ENCODE assay signal across 7 mouse cellular contexts in genomic region chr14:19705649-19706048, GRCm38 (mm10). TPM values are rescaled to one million over a fixed set of nuclear protein-coding genes. Genes with fewer than 3 reads are reported as not detected.
A peak's percentile ranks its signal among the peaks of the same experiment; 100 is the strongest.
DNase-seq lines count a peak whose midpoint lies in the region; ATAC-seq lines count a peak whose summit lies in the region.

No protein-coding gene starts in this region.

- H3K27me3 ChIP-seq in embryonic facial prominence, embryonic 11.5 days (ENCODE audit: control insufficient read depth, insufficient read depth, low read length) = no peaks in the 10 kb centered on the region
- H3K27me3 ChIP-seq in limb, embryonic 13.5 days = no peaks in the 10 kb centered on the region

- 8% methylated on average over 16 of the region's 16 CpGs for WGBS in embryonic facial prominence, embryonic 11.5 days
- 7% methylated on average over 16 of the region's 16 CpGs for WGBS in limb, embryonic 13.5 days

- no peak overlapping the region for H3K9ac ChIP-seq in embryonic facial prominence, embryonic 11.5 days (replicated peaks; ENCODE audit: low read length)
- no peak overlapping the region for H3K9ac ChIP-seq in limb, embryonic 13.5 days

- H3K36me3 ChIP-seq in embryonic facial prominence, embryonic 11.5 days (replicated peaks; ENCODE audit: control insufficient read depth, insufficient read depth, low read depth, low read length) = no peaks in the 10 kb centered on the region
- H3K36me3 ChIP-seq in limb, embryonic 13.5 days = no peaks in the 10 kb centered on the region

- no peaks in the 10 kb centered on the region for H3K4me1 ChIP-seq in embryonic facial prominence, embryonic 11.5 days (ENCODE audit: control insufficient read depth, insufficient read depth, low read length)
- peaks cover 25% of the 10 kb centered on the region for H3K4me1 ChIP-seq in limb, embryonic 13.5 days

- peak; percentile 74; the same call in 1 of the 2 replicates for ATAC-seq in embryonic facial prominence, embryonic 11.5 days (replicated peaks; ENCODE audit: insufficient number of reproducible peaks, low FRiP score, low TSS enrichment, low read depth)
- ATAC-seq in limb, embryonic 13.5 days (ENCODE audit: low FRiP score, low read depth) = 0 out of 2 replicates have a peak, but pooled peaks have one; percentile 60

- no peaks in the 10 kb centered on the region for H3K9me3 ChIP-seq in embryonic facial prominence, embryonic 11.5 days (replicated peaks; ENCODE audit: control insufficient read depth, low read length)
- no peaks in the 10 kb centered on the region for H3K9me3 ChIP-seq in limb, embryonic 13.5 days

- no peak overlapping the region for H3K27ac ChIP-seq in embryonic facial prominence, embryonic 11.5 days (replicated peaks; ENCODE audit: low read depth, low read length)
- no peak overlapping the region for H3K27ac ChIP-seq in limb, embryonic 13.5 days

- DNase-seq in adrenal gland, adult 18-20 months (ENCODE audit: low spot score in 2 of 2) = peak; percentile 70 to 73
- peak; percentile 82 for DNase-seq in embryonic facial prominence, embryonic 11.5 days (ENCODE audit: low spot score)
- DNase-seq in heart, adult 8-10 months (ENCODE audit: low spot score) = peak; percentile 69
- peak; percentile 42 to 76 for DNase-seq in kidney, adult 8-10 months
- peak; percentile 18 to 38 for DNase-seq in monocyte, adult 2 months (ENCODE audit: low read depth in 1 of 2, low spot score in 2 of 2)
- DNase-seq in spleen, postnatal 10 days (ENCODE audit: low spot score in 2 of 2) = peak; percentile 44 to 75

- no peak overlapping the region for H3K4me3 ChIP-seq in embryonic facial prominence, embryonic 11.5 days (ENCODE audit: low read depth, low read length)
- H3K4me3 ChIP-seq in limb, embryonic 13.5 days = no peak overlapping the region

- H3K4me2 ChIP-seq in embryonic facial prominence, embryonic 11.5 days (ENCODE audit: low read depth, low read length) = no peak overlapping the region
- peak overlapping the region; percentile 39 for H3K4me2 ChIP-seq in limb, embryonic 13.5 days (replicated peaks)

RNA-seq across cellular contexts. Expression of gene Nid2, which starts 45.4 kb away (rescaled TPM):
- 10 to 100 TPM in 1 of 2 experiments, 1 to 10 TPM in 1; 8.1 to 14.2 TPM for total RNA-seq in adrenal gland, adult 18-20 months (2021)
- 46.1 and 50.6 TPM in 2 replicates for polyA plus RNA-seq in embryonic facial prominence, embryonic 11.5 days (2014; fragmentation: Nextera tagmentation; extraction: Ambion mirVana)
- 10 to 100 TPM; 17.5 to 19.7 (median 18.4) TPM for total RNA-seq in heart, adult 8-10 months (2022)
- polyA plus RNA-seq in limb, embryonic 13.5 days (2015; fragmentation: Nextera tagmentation; extraction: Ambion mirVana) = 99.5 and 104 TPM in 2 replicates

Comparison
In these comparisons a context has a peak if more than half of its experiments do, and no peak if none do; other contexts are left out.
1. DNase-seq: peak in every context shown above with its lines; median percentile 82 in embryonic facial prominence, embryonic 11.5 days; 72 in adrenal gland, adult 18-20 months; 69 in heart, adult 8-10 months; 60 in spleen, postnatal 10 days; 59 in kidney, adult 8-10 months; 28 in monocyte, adult 2 months.